Mouse (Mus musculus): Measurements from ENCODE around the gene Prr7. TPM values are rescaled to one million over a fixed set of nuclear protein-coding genes. Genes with fewer than 3 reads are reported as not detected.

Gene Prr7
- polyA plus RNA-seq, 1 experiment: 10.8 TPM

GRCm38 (mm10) chr13:55451785-55452549 lies 12.1 kb upstream of the Prr7 start:
- peaks cover 39% of the 10 kb centered on the region for H3K79me2 ChIP-seq (ENCODE audit: control insufficient read depth, insufficient read depth)
- peaks cover 61% of the 10 kb centered on the region for H3K36me3 ChIP-seq (ENCODE audit: control insufficient read depth, insufficient read depth)
- no peak overlapping the region for H3K4me3 ChIP-seq (ENCODE audit: insufficient read depth, poor library complexity, severe bottlenecking)

GRCm38 (mm10) chr13:55462965-55463364 lies 1.1 kb upstream of the Prr7 start:
- no peaks in the 10 kb centered on the region for H3K79me2 ChIP-seq (ENCODE audit: control insufficient read depth, insufficient read depth)
- no peaks in the 10 kb centered on the region for H3K27me3 ChIP-seq (ENCODE audit: control insufficient read depth, insufficient read depth, insufficient read length)
- H3ac ChIP-seq (ENCODE audit: control insufficient read depth, insufficient read length, low read depth): no peak overlapping the region
- H3K79me3 ChIP-seq (ENCODE audit: low read depth): no peaks in the 10 kb centered on the region
- no peak overlapping the region for H3K4me3 ChIP-seq (ENCODE audit: insufficient read depth, poor library complexity, severe bottlenecking)
- no peak for TF ChIP-seq MYOD1 (IDR thresholded peaks at IDR 0.05; ENCODE audit: control insufficient read depth, insufficient read length, low read depth)
- TF ChIP-seq MAX (IDR thresholded peaks at IDR 0.05): no peak
- TF ChIP-seq USF1 (IDR thresholded peaks at IDR 0.05; ENCODE audit: low read depth): no peak
- TF ChIP-seq CTCF (IDR thresholded peaks at IDR 0.05; ENCODE audit: control insufficient read depth, insufficient read depth, insufficient read length): no peak
- TF ChIP-seq CEBPB (IDR thresholded peaks at IDR 0.05; ENCODE audit: low read depth): no peak
- TF ChIP-seq MYOG (IDR thresholded peaks at IDR 0.05; ENCODE audit: control insufficient read depth, extremely low read depth, insufficient read length): no peak
- TF ChIP-seq FOSL1 (IDR thresholded peaks at IDR 0.05; ENCODE audit: insufficient read depth, low read length, poor library complexity, severe bottlenecking): no peak
- H3K36me3 ChIP-seq (ENCODE audit: control insufficient read depth, insufficient read depth): peaks cover 30% of the 10 kb centered on the region

More at GRCm38 (mm10) chr13:55451785-55452549, 12.1 kb upstream of the Prr7 start:
- Histone ChIP-seq H3K27me3 (ENCODE audit: control insufficient read depth, insufficient read depth, insufficient read length) (no peaks in the 10 kb centered on the region), H3K79me3 (ENCODE audit: low read depth) (peaks cover 24% of the 10 kb centered on the region), H3ac (ENCODE audit: control insufficient read depth, insufficient read length, low read depth) (no peak overlapping the region)
- TF ChIP-seq CTCF (IDR thresholded peaks at IDR 0.05; ENCODE audit: control insufficient read depth, insufficient read depth, insufficient read length) (no peak), MYOD1 (IDR thresholded peaks at IDR 0.05; ENCODE audit: control insufficient read depth, insufficient read length, low read depth) (no peak)

GRCm38 (mm10) chr13:55463399-55464026 lies 554 bp upstream of the Prr7 start:
- no peak overlapping the region for H3ac ChIP-seq (ENCODE audit: control insufficient read depth, insufficient read length, low read depth)
- no peaks in the 10 kb centered on the region for H3K27me3 ChIP-seq (ENCODE audit: control insufficient read depth, insufficient read depth, insufficient read length)
- H3K79me3 ChIP-seq (ENCODE audit: low read depth): no peaks in the 10 kb centered on the region
- peaks cover 24% of the 10 kb centered on the region for H3K36me3 ChIP-seq (ENCODE audit: control insufficient read depth, insufficient read depth)
- H3K4me3 ChIP-seq (ENCODE audit: insufficient read depth, poor library complexity, severe bottlenecking): no peak overlapping the region
- no peaks in the 10 kb centered on the region for H3K79me2 ChIP-seq (ENCODE audit: control insufficient read depth, insufficient read depth)
- TF ChIP-seq CEBPB (IDR thresholded peaks at IDR 0.05; ENCODE audit: low read depth) (no peak), MYOD1 (IDR thresholded peaks at IDR 0.05; ENCODE audit: control insufficient read depth, insufficient read length, low read depth) (no peak), MYOG (IDR thresholded peaks at IDR 0.05; ENCODE audit: control insufficient read depth, extremely low read depth, insufficient read length) (no peak)

- H3K79me3 ChIP-seq (ENCODE audit: low read depth): no peaks in the 10 kb centered on the region
- H3K27me3 ChIP-seq (ENCODE audit: control insufficient read depth, insufficient read depth, insufficient read length): no peaks in the 10 kb centered on the region
- TF ChIP-seq MAX (IDR thresholded peaks at IDR 0.05) (peak; percentile 88), FOSL1 (IDR thresholded peaks at IDR 0.05; ENCODE audit: insufficient read depth, low read length, poor library complexity, severe bottlenecking) (peak; percentile 16), CTCF (IDR thresholded peaks at IDR 0.05; ENCODE audit: control insufficient read depth, insufficient read depth, insufficient read length) (no peak)
- no peak overlapping the region for H3K4me3 ChIP-seq (ENCODE audit: insufficient read depth, poor library complexity, severe bottlenecking)
- H3K36me3 ChIP-seq (ENCODE audit: control insufficient read depth, insufficient read depth): peaks cover 9% of the 10 kb centered on the region
- H3K79me2 ChIP-seq (ENCODE audit: control insufficient read depth, insufficient read depth): no peaks in the 10 kb centered on the region
- H3ac ChIP-seq (ENCODE audit: control insufficient read depth, insufficient read length, low read depth): no peak overlapping the region
These were observed 1.1 kb downstream of the Prr7 start for GRCm38 (mm10) chr13:55465184-55465583.

GRCm38 (mm10) chr13:55465830-55466440 lies 1.9 kb downstream of the Prr7 start:
- Histone ChIP-seq H3K79me2 (ENCODE audit: control insufficient read depth, insufficient read depth) (no peaks in the 10 kb centered on the region), H3K27me3 (ENCODE audit: control insufficient read depth, insufficient read depth, insufficient read length) (no peaks in the 10 kb centered on the region), H3K36me3 (ENCODE audit: control insufficient read depth, insufficient read depth) (peaks cover 8% of the 10 kb centered on the region), H3K79me3 (ENCODE audit: low read depth) (no peaks in the 10 kb centered on the region), H3ac (ENCODE audit: control insufficient read depth, insufficient read length, low read depth) (no peak overlapping the region), H3K4me3 (ENCODE audit: insufficient read depth, poor library complexity, severe bottlenecking) (no peak overlapping the region)
- TF ChIP-seq MAX (IDR thresholded peaks at IDR 0.05): no peak
- TF ChIP-seq FOSL1 (IDR thresholded peaks at IDR 0.05; ENCODE audit: insufficient read depth, low read length, poor library complexity, severe bottlenecking): no peak
- TF ChIP-seq CEBPB (IDR thresholded peaks at IDR 0.05; ENCODE audit: low read depth): no peak
- no peak for TF ChIP-seq USF1 (IDR thresholded peaks at IDR 0.05; ENCODE audit: low read depth)
- no peak for TF ChIP-seq MYOG (IDR thresholded peaks at IDR 0.05; ENCODE audit: control insufficient read depth, extremely low read depth, insufficient read length)
- TF ChIP-seq MYOD1 (IDR thresholded peaks at IDR 0.05; ENCODE audit: control insufficient read depth, insufficient read length, low read depth): no peak
- TF ChIP-seq CTCF (IDR thresholded peaks at IDR 0.05; ENCODE audit: control insufficient read depth, insufficient read depth, insufficient read length): no peak
